Mouse (Mus musculus): ENCODE measurements around the gene Gm9936.

GRCm38 (mm10) chr5:114875858-114876257, 17.4 kb upstream of the Gm9936 start:
- TF ChIP-seq CTCF (IDR thresholded peaks at IDR 0.05; ENCODE audit: borderline replicate concordance, insufficient read depth, low read length) (no peak), POLR2A (IDR thresholded peaks at IDR 0.05; ENCODE audit: low read depth, low read length) (no peak)

All from embryonic fibroblast, embryonic 13.5 days (primary cell).